Mouse (Mus musculus): ENCODE results near the gene Capn6.

- TF ChIP-seq POLR2A (IDR thresholded peaks at IDR 0.05; ENCODE audit: control insufficient read depth, extremely low read depth, insufficient read depth, low read length, poor library complexity): no peak
- TF ChIP-seq CTCF (IDR thresholded peaks at IDR 0.05; ENCODE audit: borderline replicate concordance, control insufficient read depth, extremely low read depth, insufficient read depth, low read length, poor library complexity): no peak
These were observed 693 bp downstream of the Capn6 start for GRCm38 (mm10) chrX:143826521-143826920.

Measured in thymus, adult 2 months (tissue).